Mouse (Mus musculus): ENCODE measurements around the gene Dact3. TPM values are rescaled to one million over a fixed set of nuclear protein-coding genes. Genes with fewer than 3 reads are reported as not detected.

The Dact3 gene
- polyA plus RNA-seq, 1 experiment, result 5.3 TPM

- no peaks in the 10 kb centered on the region for H3K27me3 ChIP-seq (ENCODE audit: control insufficient read depth, insufficient read depth, insufficient read length)
- peaks cover 4% of the 10 kb centered on the region for H3K36me3 ChIP-seq (ENCODE audit: control insufficient read depth, insufficient read depth)
- no peaks in the 10 kb centered on the region for H3K79me3 ChIP-seq (ENCODE audit: low read depth)
- H3K79me2 ChIP-seq (ENCODE audit: control insufficient read depth, insufficient read depth), result no peaks in the 10 kb centered on the region
- no peak for TF ChIP-seq FOSL1 (IDR thresholded peaks at IDR 0.05; ENCODE audit: insufficient read depth, low read length, poor library complexity, severe bottlenecking)
- no peak for TF ChIP-seq CEBPB (IDR thresholded peaks at IDR 0.05; ENCODE audit: low read depth)
- TF ChIP-seq USF1 (IDR thresholded peaks at IDR 0.05; ENCODE audit: low read depth), result no peak
- no peak for TF ChIP-seq CTCF (IDR thresholded peaks at IDR 0.05; ENCODE audit: control insufficient read depth, insufficient read depth, insufficient read length)
- TF ChIP-seq MYOG (IDR thresholded peaks at IDR 0.05; ENCODE audit: control insufficient read depth, extremely low read depth, insufficient read length), result no peak
- TF ChIP-seq MAX (IDR thresholded peaks at IDR 0.05), result no peak
- no peak for TF ChIP-seq MYOD1 (IDR thresholded peaks at IDR 0.05; ENCODE audit: control insufficient read depth, insufficient read length, low read depth)
- no peak overlapping the region for H3K4me3 ChIP-seq (ENCODE audit: insufficient read depth, poor library complexity, severe bottlenecking)
- no peak overlapping the region for H3ac ChIP-seq (ENCODE audit: control insufficient read depth, insufficient read length, low read depth)
Measured at GRCm38 (mm10) chr7:16838804-16839426, 36.2 kb upstream of the Dact3 start.

GRCm38 (mm10) chr7:16839427-16840108, 35.5 kb upstream of the Dact3 start:
- Histone ChIP-seq H3K79me2 (ENCODE audit: control insufficient read depth, insufficient read depth) (no peaks in the 10 kb centered on the region), H3K4me3 (ENCODE audit: insufficient read depth, poor library complexity, severe bottlenecking) (no peak overlapping the region), H3K79me3 (ENCODE audit: low read depth) (no peaks in the 10 kb centered on the region), H3K27me3 (ENCODE audit: control insufficient read depth, insufficient read depth, insufficient read length) (no peaks in the 10 kb centered on the region), H3ac (ENCODE audit: control insufficient read depth, insufficient read length, low read depth) (no peak overlapping the region), H3K36me3 (ENCODE audit: control insufficient read depth, insufficient read depth) (peaks cover 3% of the 10 kb centered on the region)
- no peak for TF ChIP-seq MAX (IDR thresholded peaks at IDR 0.05)

GRCm38 (mm10) chr7:16840109-16840491, 35.0 kb upstream of the Dact3 start:
- Histone ChIP-seq H3K79me2 (ENCODE audit: control insufficient read depth, insufficient read depth) (no peaks in the 10 kb centered on the region), H3K27me3 (ENCODE audit: control insufficient read depth, insufficient read depth, insufficient read length) (no peaks in the 10 kb centered on the region), H3ac (ENCODE audit: control insufficient read depth, insufficient read length, low read depth) (no peak overlapping the region), H3K79me3 (ENCODE audit: low read depth) (no peaks in the 10 kb centered on the region), H3K4me3 (ENCODE audit: insufficient read depth, poor library complexity, severe bottlenecking) (no peak overlapping the region), H3K36me3 (ENCODE audit: control insufficient read depth, insufficient read depth) (no peaks in the 10 kb centered on the region)
- TF ChIP-seq MYOD1 (IDR thresholded peaks at IDR 0.05; ENCODE audit: control insufficient read depth, insufficient read length, low read depth), result no peak
- TF ChIP-seq FOSL1 (IDR thresholded peaks at IDR 0.05; ENCODE audit: insufficient read depth, low read length, poor library complexity, severe bottlenecking), result no peak
- no peak for TF ChIP-seq MAX (IDR thresholded peaks at IDR 0.05)
- no peak for TF ChIP-seq CEBPB (IDR thresholded peaks at IDR 0.05; ENCODE audit: low read depth)
- no peak for TF ChIP-seq USF1 (IDR thresholded peaks at IDR 0.05; ENCODE audit: low read depth)
- no peak for TF ChIP-seq MYOG (IDR thresholded peaks at IDR 0.05; ENCODE audit: control insufficient read depth, extremely low read depth, insufficient read length)
- TF ChIP-seq CTCF (IDR thresholded peaks at IDR 0.05; ENCODE audit: control insufficient read depth, insufficient read depth, insufficient read length), result no peak

GRCm38 (mm10) chr7:16841078-16841477, 34.0 kb upstream of the Dact3 start:
- Histone ChIP-seq H3K36me3 (ENCODE audit: control insufficient read depth, insufficient read depth) (no peaks in the 10 kb centered on the region), H3K4me3 (ENCODE audit: insufficient read depth, poor library complexity, severe bottlenecking) (no peak overlapping the region)

GRCm38 (mm10) chr7:16841561-16842560, 33.3 kb upstream of the Dact3 start:
- Histone ChIP-seq H3K36me3 (ENCODE audit: control insufficient read depth, insufficient read depth) (no peaks in the 10 kb centered on the region), H3K79me2 (ENCODE audit: control insufficient read depth, insufficient read depth) (no peaks in the 10 kb centered on the region), H3ac (ENCODE audit: control insufficient read depth, insufficient read length, low read depth) (no peak overlapping the region), H3K79me3 (ENCODE audit: low read depth) (no peaks in the 10 kb centered on the region), H3K4me3 (ENCODE audit: insufficient read depth, poor library complexity, severe bottlenecking) (no peak overlapping the region), H3K27me3 (ENCODE audit: control insufficient read depth, insufficient read depth, insufficient read length) (no peaks in the 10 kb centered on the region)
- TF ChIP-seq MYOG (IDR thresholded peaks at IDR 0.05; ENCODE audit: control insufficient read depth, extremely low read depth, insufficient read length), result no peak
- no peak for TF ChIP-seq USF1 (IDR thresholded peaks at IDR 0.05; ENCODE audit: low read depth)
- no peak for TF ChIP-seq CEBPB (IDR thresholded peaks at IDR 0.05; ENCODE audit: low read depth)
- TF ChIP-seq MYOD1 (IDR thresholded peaks at IDR 0.05; ENCODE audit: control insufficient read depth, insufficient read length, low read depth), result no peak
- no peak for TF ChIP-seq CTCF (IDR thresholded peaks at IDR 0.05; ENCODE audit: control insufficient read depth, insufficient read depth, insufficient read length)
- TF ChIP-seq FOSL1 (IDR thresholded peaks at IDR 0.05; ENCODE audit: insufficient read depth, low read length, poor library complexity, severe bottlenecking), result no peak
- TF ChIP-seq MAX (IDR thresholded peaks at IDR 0.05), result no peak

More at GRCm38 (mm10) chr7:16841078-16841477, 34.0 kb upstream of the Dact3 start:
- Histone ChIP-seq H3ac (ENCODE audit: control insufficient read depth, insufficient read length, low read depth) (no peak overlapping the region), H3K27me3 (ENCODE audit: control insufficient read depth, insufficient read depth, insufficient read length) (no peaks in the 10 kb centered on the region), H3K79me2 (ENCODE audit: control insufficient read depth, insufficient read depth) (no peaks in the 10 kb centered on the region), H3K79me3 (ENCODE audit: low read depth) (no peaks in the 10 kb centered on the region)
- TF ChIP-seq MYOD1 (IDR thresholded peaks at IDR 0.05; ENCODE audit: control insufficient read depth, insufficient read length, low read depth) (no peak), MAX (IDR thresholded peaks at IDR 0.05) (no peak), FOSL1 (IDR thresholded peaks at IDR 0.05; ENCODE audit: insufficient read depth, low read length, poor library complexity, severe bottlenecking) (no peak), MYOG (IDR thresholded peaks at IDR 0.05; ENCODE audit: control insufficient read depth, extremely low read depth, insufficient read length) (no peak), CEBPB (IDR thresholded peaks at IDR 0.05; ENCODE audit: low read depth) (no peak), USF1 (IDR thresholded peaks at IDR 0.05; ENCODE audit: low read depth) (no peak), CTCF (IDR thresholded peaks at IDR 0.05; ENCODE audit: control insufficient read depth, insufficient read depth, insufficient read length) (no peak)

All from C2C12 (cell line).